Mouse (Mus musculus) testis, postnatal 14 days (tissue): ENCODE data around the gene 1700016C15Rik.

Source experiments
- DNase-seq: peaks from one replicate; pipeline ENCODE4 v3.0.0; 2021; ENCODE audit warnings: low spot score

1700016C15Rik gene

GRCm38 (mm10) chr1:177729043-177730024 is at the start of gene 1700016C15Rik:
Gene 1700016C15Rik, plus strand, starts transcription at chr1:177729814.
- DNase-seq, result no peak

GRCm38 (mm10) chr1:177681239-177681638 is 48.4 kb upstream of the 1700016C15Rik start:
- no peak for DNase-seq

- no peak for DNase-seq
Observed at GRCm38 (mm10) chr1:177683931-177684836, 45.4 kb upstream of the 1700016C15Rik start.

GRCm38 (mm10) chr1:177684901-177685300 is 44.7 kb upstream of the 1700016C15Rik start:
- no peak for DNase-seq

- no peak for DNase-seq
Observed at GRCm38 (mm10) chr1:177686137-177686536, 43.5 kb upstream of the 1700016C15Rik start.

- no peak for DNase-seq
Observed at GRCm38 (mm10) chr1:177686982-177687381, 42.6 kb upstream of the 1700016C15Rik start.

- no peak for DNase-seq
Observed at GRCm38 (mm10) chr1:177692491-177692890, 37.1 kb upstream of the 1700016C15Rik start.

- DNase-seq, result no peak
Observed at GRCm38 (mm10) chr1:177693486-177694252, 35.9 kb upstream of the 1700016C15Rik start.

GRCm38 (mm10) chr1:177700560-177700959 is 29.1 kb upstream of the 1700016C15Rik start:
- no peak for DNase-seq

- peak; percentile 45 for DNase-seq
Observed at GRCm38 (mm10) chr1:177702481-177703146, 27.0 kb upstream of the 1700016C15Rik start.

GRCm38 (mm10) chr1:177703147-177703807 is 26.3 kb upstream of the 1700016C15Rik start:
- DNase-seq, result no peak

- DNase-seq, result no peak
Observed at GRCm38 (mm10) chr1:177705204-177705603, 24.4 kb upstream of the 1700016C15Rik start.

- DNase-seq, result no peak
Observed at GRCm38 (mm10) chr1:177707571-177707970, 22.0 kb upstream of the 1700016C15Rik start.

GRCm38 (mm10) chr1:177708583-177709055 is 21.0 kb upstream of the 1700016C15Rik start:
- no peak for DNase-seq

GRCm38 (mm10) chr1:177711000-177711399 is 18.6 kb upstream of the 1700016C15Rik start:
- no peak for DNase-seq

- DNase-seq, result no peak
Observed at GRCm38 (mm10) chr1:177711418-177711817, 18.2 kb upstream of the 1700016C15Rik start.

GRCm38 (mm10) chr1:177713635-177714396 is 15.8 kb upstream of the 1700016C15Rik start:
- DNase-seq, result no peak

GRCm38 (mm10) chr1:177714397-177715012 is 15.1 kb upstream of the 1700016C15Rik start:
- no peak for DNase-seq

GRCm38 (mm10) chr1:177716448-177716847 is 13.2 kb upstream of the 1700016C15Rik start:
- DNase-seq, result no peak
